Mouse (Mus musculus): ENCODE data around the gene Hoxb5.

The Hoxb5 gene

DNA sequence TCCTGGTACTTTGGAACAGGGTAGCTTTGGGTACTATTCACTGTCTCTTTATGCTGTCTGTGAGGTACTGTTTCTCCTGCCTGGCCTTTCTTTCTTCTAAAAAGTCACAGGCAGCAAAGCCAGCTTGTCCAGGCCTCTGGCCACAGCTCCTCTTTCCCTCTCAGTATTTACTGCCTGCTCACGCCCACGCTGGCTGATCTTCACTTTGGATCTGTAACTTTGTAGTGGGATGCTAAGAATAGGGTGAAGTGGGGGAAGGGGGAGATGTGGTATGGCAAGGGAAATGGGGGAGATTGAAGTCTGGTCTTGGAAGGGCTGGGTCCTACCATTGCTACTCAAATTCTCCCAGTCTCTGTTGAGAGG is 30.8 kb downstream of the Hoxb5 start:
- in situ Hi-C loops (cut with MboI, MseI), result no loop called here

DNA sequence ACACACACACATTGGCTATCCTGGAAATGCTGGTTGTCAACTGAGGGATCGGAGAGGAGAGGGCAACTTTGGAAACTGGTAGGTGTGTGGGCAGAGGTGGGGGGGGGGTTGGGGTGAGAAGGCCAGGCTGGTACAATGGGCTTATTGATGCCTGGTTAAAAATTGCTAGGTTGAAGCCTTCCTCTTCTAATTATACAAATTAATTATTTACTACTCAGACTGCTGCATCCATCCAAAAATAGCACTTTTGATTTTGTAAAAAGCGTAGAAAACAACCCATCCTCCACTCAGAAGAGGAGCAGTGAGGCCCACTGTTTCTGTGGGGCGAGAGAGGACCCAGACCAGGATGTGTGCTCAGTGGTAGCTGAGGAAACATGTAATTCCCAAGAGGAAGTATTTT is 31.9 kb downstream of the Hoxb5 start:
- in situ Hi-C loops (cut with MboI, MseI), result no loop called here

- in situ Hi-C loops (cut with MboI, MseI), result no loop called here
These were observed 33.5 kb downstream of the Hoxb5 start for GRCm38 (mm10) chr11:96336597-96336996.

DNA sequence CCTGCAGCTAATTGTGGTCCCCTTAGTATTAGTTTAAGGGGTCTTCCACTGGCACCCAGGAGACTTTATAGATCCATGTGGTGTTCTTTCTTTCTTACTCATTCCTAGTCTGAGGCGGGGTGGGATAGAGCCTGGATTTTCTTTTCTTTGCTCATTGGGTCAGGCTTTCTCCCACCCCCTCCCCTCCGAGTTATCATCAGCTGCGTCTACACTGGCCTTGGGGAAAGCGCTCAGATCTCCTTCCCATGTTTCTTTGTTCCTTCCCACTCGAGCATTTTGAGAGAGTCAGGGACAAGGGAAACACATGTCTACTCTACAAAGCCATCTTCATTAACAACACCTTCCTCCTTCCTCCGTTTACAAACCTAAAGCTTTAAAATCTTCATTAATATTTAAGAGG is 33.9 kb downstream of the Hoxb5 start:
- in situ Hi-C loops (cut with MboI, MseI), result no loop called here

DNA sequence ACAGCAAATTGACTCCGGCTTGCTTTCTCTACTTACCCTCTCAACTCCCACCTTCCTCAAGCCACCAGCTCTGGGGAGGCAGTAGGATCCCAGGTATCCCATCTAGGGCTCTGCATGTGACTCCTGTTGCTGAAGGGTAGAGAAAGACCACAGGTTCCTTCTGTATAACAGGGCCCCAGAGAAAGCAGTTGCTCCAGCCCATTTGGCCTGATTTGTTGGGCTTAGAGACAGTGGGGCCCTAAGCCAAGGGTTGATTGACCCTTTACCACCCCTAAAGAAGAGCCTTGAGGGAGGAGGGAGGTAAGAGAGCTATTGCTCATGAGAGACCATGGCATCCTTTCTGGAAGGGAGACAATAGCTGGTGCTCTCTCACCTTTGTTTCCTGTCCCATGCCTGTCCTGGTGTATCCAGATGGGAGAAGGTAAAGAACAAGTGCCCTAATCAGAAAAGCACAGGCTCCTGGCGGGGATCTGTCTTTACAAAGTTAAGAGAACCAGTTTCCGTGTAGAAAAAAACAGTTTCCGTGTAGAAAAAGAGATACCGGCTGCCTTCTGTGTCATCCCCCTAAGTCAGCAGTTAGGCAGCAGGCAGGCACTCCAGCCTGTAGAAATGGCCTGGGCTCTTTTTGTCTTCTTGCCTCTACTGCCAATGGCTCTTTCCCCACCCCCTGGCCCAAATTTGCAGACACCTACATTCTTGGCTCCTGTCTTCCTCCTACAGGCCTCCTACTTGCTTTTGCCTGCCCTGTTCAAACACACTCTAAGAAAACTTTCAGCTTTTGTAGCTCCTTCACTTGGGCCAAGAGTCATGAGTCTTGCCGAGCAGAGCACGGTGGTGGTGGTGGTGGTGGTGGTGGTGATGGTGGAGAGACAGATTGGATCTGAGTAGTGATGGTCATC is 36.1 kb downstream of the Hoxb5 start:
- in situ Hi-C loops (cut with MboI, MseI), result no loop called here

GRCm38 (mm10) chr11:96340698-96341365 is 37.7 kb downstream of the Hoxb5 start:
- in situ Hi-C loops (cut with MboI, MseI), result no loop called here

DNA sequence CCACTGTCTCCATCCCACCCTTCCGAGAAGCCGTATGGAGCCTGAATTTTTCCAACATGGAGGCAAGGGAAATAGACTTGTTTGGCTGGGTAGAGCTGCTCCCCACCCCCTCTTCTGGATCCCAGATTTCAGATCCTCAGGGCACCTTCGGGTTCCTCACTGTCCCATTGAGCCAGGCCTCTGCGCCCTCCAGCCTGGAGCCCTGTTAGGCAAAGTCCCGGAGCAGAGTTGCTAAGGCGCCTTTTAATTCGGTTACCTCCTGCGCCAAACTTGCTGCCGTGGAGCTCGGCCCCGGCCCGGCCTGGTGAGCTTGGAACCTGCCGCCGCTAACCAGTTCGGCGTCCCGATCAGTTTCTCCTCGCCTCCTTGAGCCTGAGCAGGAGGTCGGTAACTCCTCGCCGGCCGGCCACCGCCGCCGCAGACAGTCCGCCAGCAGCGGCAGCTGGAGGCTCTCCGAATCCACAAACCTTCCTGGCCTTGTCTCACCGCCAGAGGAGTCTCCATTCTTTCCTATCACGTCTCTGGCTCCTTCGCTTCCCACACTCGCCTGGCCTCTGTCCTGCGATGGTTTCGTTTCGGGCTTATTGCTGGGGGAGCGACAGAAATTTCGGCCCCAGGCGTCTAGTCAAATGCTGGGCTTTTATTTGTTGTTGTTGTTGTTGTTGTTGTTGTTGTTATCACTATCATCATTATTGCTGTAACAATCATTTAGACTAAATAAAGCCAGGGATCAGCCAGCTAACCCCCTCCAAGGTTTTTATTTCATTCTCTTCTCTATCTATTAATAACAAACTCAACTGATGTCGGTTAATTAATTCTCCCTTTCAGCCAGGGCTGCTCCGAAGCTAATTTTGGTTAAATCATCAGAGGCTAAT is 38.8 kb downstream of the Hoxb5 start:
- in situ Hi-C loops (cut with MboI, MseI), result no loop called here

DNA sequence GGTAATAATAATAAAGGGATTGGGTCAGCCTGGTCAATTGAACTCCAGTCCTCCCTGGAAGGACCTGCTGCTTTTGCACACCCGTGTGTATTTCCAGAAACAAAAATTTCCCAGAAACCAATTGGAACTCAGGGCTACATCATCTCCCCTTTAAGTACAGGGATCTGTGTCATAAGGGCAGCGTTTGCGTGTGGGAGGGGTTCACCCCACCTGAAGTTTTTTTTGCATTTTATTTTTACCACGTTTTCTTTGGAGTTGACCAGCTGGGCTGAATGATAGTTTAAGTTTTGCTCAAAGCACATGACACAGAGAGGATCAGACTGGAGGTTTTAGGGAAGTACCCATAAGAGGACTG is 39.4 kb downstream of the Hoxb5 start:
- in situ Hi-C loops (cut with MboI, MseI), result no loop called here

DNA sequence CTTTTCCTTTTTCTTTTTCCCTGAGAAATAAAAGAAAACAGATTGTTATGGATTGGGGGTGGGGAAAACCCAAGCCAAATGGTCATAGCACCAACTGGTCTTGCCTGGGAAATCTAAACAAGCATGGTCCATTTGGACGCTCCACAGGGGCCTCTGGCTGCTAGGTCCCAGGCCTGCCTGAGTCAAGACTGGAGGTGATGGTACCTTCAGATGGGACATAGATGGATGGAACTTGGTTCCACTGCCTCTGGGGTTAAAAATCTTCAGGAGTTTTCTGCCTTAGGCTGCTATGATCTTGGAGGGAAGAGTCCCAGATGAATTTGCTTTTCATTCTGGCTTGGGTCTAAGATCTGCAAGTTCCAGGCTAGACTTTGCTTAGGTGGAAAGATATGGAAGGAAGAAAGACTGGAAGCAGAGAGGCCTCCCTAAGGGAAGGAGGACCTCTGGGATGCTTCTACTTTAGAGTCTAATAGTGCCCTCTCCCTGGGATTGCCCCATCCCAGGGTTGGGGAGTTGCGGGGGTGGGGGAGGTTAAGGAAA is 40.1 kb downstream of the Hoxb5 start:
- in situ Hi-C loops (cut with MboI, MseI), result no loop called here

DNA sequence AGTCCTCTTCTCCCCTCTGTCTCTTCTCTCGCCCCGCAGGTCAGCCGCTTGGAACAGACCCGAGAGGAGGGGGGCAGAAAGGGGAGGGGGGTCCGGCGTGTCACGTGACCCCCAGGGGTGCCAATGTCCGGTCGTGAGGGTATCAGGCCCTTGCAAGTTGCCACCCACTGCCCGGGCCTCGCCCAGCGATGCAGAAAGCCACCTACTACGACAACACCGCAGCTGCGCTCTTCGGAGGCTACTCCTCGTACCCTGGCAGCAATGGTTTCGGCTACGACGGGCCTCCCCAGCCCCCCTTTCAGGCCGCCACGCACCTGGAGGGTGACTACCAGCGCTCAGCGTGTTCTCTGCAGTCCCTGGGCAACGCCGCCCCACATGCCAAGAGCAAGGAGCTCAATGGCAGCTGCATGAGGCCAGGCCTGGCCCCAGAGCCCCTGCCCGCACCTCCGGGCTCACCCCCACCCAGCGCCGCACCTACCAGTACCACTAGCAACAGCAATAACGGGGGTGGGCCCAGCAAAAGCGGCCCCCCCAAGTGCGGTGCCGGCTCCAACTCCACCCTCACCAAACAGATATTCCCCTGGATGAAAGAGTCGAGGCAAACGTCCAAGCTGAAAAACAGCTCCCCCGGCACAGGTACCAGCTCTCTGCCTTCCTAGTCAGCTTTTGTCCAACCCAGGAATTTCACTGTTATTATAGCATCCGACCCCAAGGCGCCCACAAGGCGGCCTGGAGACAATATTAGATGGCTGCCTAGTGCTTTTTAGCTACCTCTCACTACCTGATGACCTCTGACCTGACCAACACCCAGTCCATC is 41.1 kb downstream of the Hoxb5 start:
- in situ Hi-C loops (cut with MboI, MseI), result no loop called here

- in situ Hi-C loops (cut with MboI, MseI), result no loop called here
These were observed 41.7 kb downstream of the Hoxb5 start for GRCm38 (mm10) chr11:96344878-96345159.

- in situ Hi-C loops (cut with MboI, MseI), result no loop called here
These were observed 42.2 kb downstream of the Hoxb5 start for GRCm38 (mm10) chr11:96345220-96345892.

DNA sequence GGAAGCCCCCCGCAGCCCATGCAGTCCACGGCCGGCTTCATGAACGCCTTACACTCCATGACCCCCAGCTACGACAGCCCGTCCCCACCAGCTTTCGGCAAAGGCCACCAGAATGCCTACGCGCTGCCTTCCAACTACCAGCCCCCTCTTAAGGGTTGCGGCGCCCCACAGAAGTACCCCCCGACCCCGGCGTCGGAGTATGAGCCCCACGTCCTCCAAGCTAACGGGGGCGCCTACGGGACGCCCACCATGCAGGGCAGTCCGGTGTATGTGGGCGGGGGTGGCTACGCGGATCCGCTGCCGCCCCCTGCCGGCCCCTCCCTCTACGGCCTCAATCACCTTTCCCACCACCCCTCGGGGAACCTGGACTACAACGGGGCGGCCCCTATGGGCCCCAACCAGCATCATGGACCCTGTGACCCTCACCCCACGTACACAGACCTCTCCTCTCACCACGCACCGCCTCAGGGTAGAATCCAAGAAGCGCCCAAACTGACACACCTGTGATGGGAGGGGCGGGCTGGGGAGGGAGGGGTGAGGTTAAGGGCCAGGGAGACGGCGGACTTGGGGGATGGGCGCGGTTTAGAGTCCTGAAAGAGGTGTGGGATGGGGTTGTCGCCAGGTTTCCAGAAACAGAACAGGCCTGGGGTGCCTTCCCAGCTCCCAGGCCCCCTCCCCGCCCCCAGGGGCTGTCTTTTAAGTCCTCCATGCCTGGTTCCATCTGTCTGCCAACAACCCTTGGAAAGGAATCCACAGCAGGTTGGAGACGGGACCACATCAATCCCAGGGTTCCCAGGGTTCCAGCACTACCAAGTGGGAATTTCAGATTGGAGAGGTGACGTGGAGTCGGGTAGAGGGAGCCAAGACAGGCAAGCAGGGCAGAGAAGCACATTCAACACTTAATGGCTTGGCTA is 43.0 kb downstream of the Hoxb5 start:
- in situ Hi-C loops (cut with MboI, MseI), result no loop called here

DNA sequence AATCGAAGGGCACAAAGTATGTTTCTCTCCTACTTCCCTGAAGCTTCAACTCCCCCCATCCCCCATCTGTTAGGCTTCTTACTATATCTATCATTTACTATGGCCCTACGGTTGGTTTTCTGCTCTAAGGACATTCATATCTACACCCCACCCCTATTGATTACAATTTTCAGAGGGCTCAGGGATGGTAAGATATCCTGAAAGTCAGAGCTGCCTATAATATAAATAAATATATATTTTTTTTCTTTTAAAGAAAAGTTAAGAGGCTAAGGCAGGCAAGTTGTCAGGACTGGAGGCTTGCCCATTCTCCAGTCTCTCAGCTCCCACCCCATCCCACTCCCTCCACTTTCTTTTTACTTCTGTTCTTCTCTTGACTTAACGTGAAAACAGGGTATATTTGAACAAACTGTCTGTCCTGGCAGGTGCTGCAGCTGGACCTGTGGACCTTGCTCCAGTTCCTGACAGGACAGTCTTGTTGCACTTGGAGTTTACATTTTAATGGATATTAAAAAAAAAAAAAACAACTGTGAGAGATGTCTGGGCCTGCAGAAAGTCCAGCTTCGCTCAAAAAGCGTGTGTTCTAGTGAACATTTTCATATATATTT is 43.9 kb downstream of the Hoxb5 start:
- in situ Hi-C loops (cut with MboI, MseI), result no loop called here

- in situ Hi-C loops (cut with MboI, MseI), result no loop called here
These were observed 44.6 kb downstream of the Hoxb5 start for GRCm38 (mm10) chr11:96347717-96348116.

DNA sequence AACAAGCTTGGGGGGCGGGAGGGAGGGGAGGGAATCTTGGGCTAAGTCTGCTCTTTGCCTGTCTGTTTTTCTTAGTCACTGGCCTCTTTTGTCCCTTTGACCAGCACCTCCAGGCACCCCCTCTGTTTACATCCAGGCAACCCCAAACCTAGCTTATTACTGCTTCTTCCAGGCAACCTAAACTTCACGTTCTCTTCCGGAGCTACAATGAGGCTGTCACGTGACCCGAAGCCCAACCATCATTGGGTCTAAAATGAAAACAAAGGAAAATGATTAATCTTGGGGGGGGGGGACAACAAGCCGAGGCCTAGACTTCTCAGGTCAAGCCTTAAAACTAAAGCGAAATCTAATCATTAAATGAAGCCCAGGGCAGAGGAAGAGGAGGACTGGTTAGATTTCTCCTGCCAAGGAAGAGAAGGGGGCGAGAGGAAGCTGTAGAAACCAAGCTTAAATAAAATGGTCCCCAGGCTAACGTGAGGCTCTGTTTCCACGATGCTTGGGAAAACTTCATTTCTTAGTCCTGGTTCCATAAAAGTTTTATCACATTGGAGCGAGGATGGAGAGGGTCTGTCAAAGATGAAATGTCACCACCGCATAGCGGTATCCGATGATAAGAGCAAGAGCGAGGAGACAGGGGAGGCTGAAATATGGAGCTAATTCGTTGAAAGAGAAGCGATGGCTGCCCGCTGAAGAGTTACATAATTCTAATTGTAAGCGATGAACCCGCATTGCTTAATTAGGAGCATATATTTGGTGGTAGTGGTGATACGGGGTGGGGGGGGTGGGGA is 45.2 kb downstream of the Hoxb5 start:
- in situ Hi-C loops (cut with MboI, MseI), result no loop called here

DNA sequence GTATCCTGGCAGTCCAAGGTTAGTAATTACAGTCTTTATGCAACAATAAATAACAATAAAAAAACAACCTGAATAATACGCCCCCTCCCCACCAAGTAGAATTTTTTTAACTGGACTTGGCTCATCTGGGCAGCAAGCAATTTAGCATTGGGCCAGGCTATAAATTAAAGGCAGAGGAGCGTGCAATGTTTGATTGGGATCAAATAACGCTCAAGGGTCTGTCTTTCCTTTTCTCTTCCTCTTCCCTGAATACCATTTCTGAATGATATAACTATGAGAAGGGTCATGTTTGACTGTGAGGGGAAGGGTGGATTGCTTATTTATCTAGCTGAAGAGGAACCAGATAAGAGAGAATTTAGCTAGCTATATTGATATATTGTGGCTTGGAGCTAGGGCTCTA is 45.9 kb downstream of the Hoxb5 start:
- in situ Hi-C loops (cut with MboI, MseI), result no loop called here
